8 mouse cellular contexts compared by ENCODE assay signal in the genomic region with DNA sequence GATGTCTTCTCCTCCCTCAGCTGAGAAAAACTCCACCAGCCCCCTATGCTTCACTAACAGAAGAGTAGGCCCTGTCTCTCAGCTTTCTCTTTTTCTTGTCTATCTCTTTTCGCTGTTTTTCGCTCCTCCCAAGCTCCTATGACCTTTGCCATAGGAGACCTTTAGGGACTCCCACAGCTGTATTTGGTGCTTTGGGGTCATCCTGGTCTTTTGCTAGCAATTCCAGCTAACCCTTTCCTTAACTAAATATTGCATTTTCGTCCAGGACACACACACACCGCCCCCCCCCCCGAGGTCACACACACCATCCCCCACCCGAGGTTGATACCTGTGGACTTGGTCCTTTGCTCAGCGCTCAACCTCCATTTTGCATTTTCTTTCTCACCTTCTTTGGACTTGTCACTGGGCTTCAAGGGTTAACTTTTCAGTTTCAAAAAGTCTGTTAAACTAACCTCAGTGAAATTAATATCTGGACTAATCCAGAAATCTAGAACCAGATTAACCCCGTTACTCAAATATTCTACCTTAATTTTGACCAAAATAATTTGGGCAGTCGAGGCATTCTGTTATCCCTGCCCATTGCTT. TPM values are rescaled to one million over a fixed set of nuclear protein-coding genes. Genes with fewer than 3 reads are reported as not detected.
DNase-seq lines count a peak whose midpoint lies in the region; ATAC-seq and TF ChIP-seq lines count a peak whose summit lies in the region.

No protein-coding gene starts in this region.

- H3K4me2 ChIP-seq in lung, embryonic 14.5 days, result peak overlapping the region; percentile 84
- H3K4me2 ChIP-seq in embryonic facial prominence, embryonic 15.5 days (replicated peaks), result peak overlapping the region; percentile 67
- peak overlapping the region; percentile 75 for H3K4me2 ChIP-seq in intestine, postnatal 0 days (replicated peaks; ENCODE audit: low read depth)
- H3K4me2 ChIP-seq in neural tube, embryonic 14.5 days (ENCODE audit: low read depth, low read length), result peak overlapping the region; percentile 69

- H3K9ac ChIP-seq in lung, embryonic 14.5 days, result peak overlapping the region; percentile 91
- H3K9ac ChIP-seq in embryonic facial prominence, embryonic 15.5 days, result peak overlapping the region; percentile 93
- peak overlapping the region; percentile 86 for H3K9ac ChIP-seq in intestine, postnatal 0 days (ENCODE audit: low read depth, low read length)
- peak overlapping the region; percentile 94 for H3K9ac ChIP-seq in neural tube, embryonic 14.5 days (replicated peaks; ENCODE audit: low read depth, low read length)

- intact Hi-C loops in gastrocnemius, postnatal 14 days (cut with DNase I; ENCODE audit: low total_unique reads), result no loop called here

- peak overlapping the region; percentile 93 for H3K4me3 ChIP-seq in lung, embryonic 14.5 days (ENCODE audit: low read depth, low read length)
- peak overlapping the region; percentile 93 for H3K4me3 ChIP-seq in embryonic facial prominence, embryonic 15.5 days (replicated peaks)
- H3K4me3 ChIP-seq in intestine, postnatal 0 days (ENCODE audit: low read depth, low read length), result peak overlapping the region; percentile 89
- peak overlapping the region; percentile 75 for H3K4me3 ChIP-seq in neural tube, embryonic 14.5 days (ENCODE audit: low read depth, low read length)

- no peak for ATAC-seq in lung, embryonic 14.5 days (ENCODE audit: insufficient read depth)
- no peak for ATAC-seq in embryonic facial prominence, embryonic 15.5 days (ENCODE audit: insufficient number of reproducible peaks, low FRiP score, low TSS enrichment, low read depth)
- no peak for ATAC-seq in intestine, postnatal 0 days
- no peak; the same call in 1 of the 2 replicates for ATAC-seq in neural tube, embryonic 14.5 days (ENCODE audit: low read depth)

- 22% methylated on average over 9 of the region's 9 CpGs for WGBS in lung, embryonic 14.5 days
- WGBS in embryonic facial prominence, embryonic 15.5 days, result 26% methylated on average over 9 of the region's 9 CpGs
- 20% methylated on average over 9 of the region's 9 CpGs for WGBS in intestine, postnatal 0 days
- 44% methylated on average over 9 of the region's 9 CpGs for WGBS in neural tube, embryonic 14.5 days

- peaks cover 63% of the 10 kb centered on the region for H3K36me3 ChIP-seq in lung, embryonic 14.5 days (ENCODE audit: insufficient read depth)
- H3K36me3 ChIP-seq in embryonic facial prominence, embryonic 15.5 days, result peaks cover 58% of the 10 kb centered on the region
- peaks cover 48% of the 10 kb centered on the region for H3K36me3 ChIP-seq in intestine, postnatal 0 days (ENCODE audit: control insufficient read depth, insufficient read depth)
- H3K36me3 ChIP-seq in neural tube, embryonic 14.5 days (ENCODE audit: control insufficient read depth, insufficient read depth, low read length), result peaks cover 49% of the 10 kb centered on the region

- DNase-seq in lung, embryonic 14.5 days, result no peak
- no peak for DNase-seq in lung, postnatal 14 days
- no peak for DNase-seq in gastrocnemius, postnatal 14 days
- no peak for DNase-seq in urinary bladder, postnatal 10 days (ENCODE audit: low spot score)
- DNase-seq in cerebellum, adult 8-10 months, result no peak

- no peak for TF ChIP-seq CTCF in lung, embryonic 14.5 days (IDR thresholded peaks at IDR 0.05; ENCODE audit: low read depth)
- TF ChIP-seq CTCF in intestine, postnatal 0 days (IDR thresholded peaks at IDR 0.05; ENCODE audit: low read depth), result no peak

- no peak overlapping the region for H3K27ac ChIP-seq in lung, embryonic 14.5 days (ENCODE audit: low read depth)
- peak overlapping the region; percentile 88 for H3K27ac ChIP-seq in embryonic facial prominence, embryonic 15.5 days (replicated peaks)
- H3K27ac ChIP-seq in intestine, postnatal 0 days (ENCODE audit: low read depth, low read length), result peak overlapping the region; percentile 90
- peak overlapping the region; percentile 85; the same call in 1 of the 2 replicates for H3K27ac ChIP-seq in neural tube, embryonic 14.5 days (ENCODE audit: low read depth, low read length)

- H3K9me3 ChIP-seq in lung, embryonic 14.5 days (ENCODE audit: low read depth, low read length), result no peaks in the 10 kb centered on the region
- no peaks in the 10 kb centered on the region for H3K9me3 ChIP-seq in embryonic facial prominence, embryonic 15.5 days (replicated peaks)
- H3K9me3 ChIP-seq in intestine, postnatal 0 days (ENCODE audit: control insufficient read depth), result no peaks in the 10 kb centered on the region
- no peaks in the 10 kb centered on the region for H3K9me3 ChIP-seq in neural tube, embryonic 14.5 days (ENCODE audit: control insufficient read depth, low read length)

- H3K27me3 ChIP-seq in lung, embryonic 14.5 days (ENCODE audit: insufficient read depth, low read length), result no peaks in the 10 kb centered on the region
- no peaks in the 10 kb centered on the region for H3K27me3 ChIP-seq in embryonic facial prominence, embryonic 15.5 days
- no peaks in the 10 kb centered on the region for H3K27me3 ChIP-seq in intestine, postnatal 0 days (replicated peaks; ENCODE audit: control insufficient read depth, insufficient read depth, low read length)
- H3K27me3 ChIP-seq in neural tube, embryonic 14.5 days (ENCODE audit: control insufficient read depth, insufficient read depth, low read length), result no peaks in the 10 kb centered on the region

- H3K4me1 ChIP-seq in lung, embryonic 14.5 days (ENCODE audit: insufficient read depth), result 0 out of 2 replicates have a peak, but pooled peaks cover 7% of the 10 kb centered on the region
- peaks cover 24% of the 10 kb centered on the region for H3K4me1 ChIP-seq in embryonic facial prominence, embryonic 15.5 days
- H3K4me1 ChIP-seq in intestine, postnatal 0 days (replicated peaks; ENCODE audit: control insufficient read depth, insufficient read depth, low read length), result peaks cover 4% of the 10 kb centered on the region; the same call in 1 of the 2 replicates
- peaks cover 26% of the 10 kb centered on the region for H3K4me1 ChIP-seq in neural tube, embryonic 14.5 days (ENCODE audit: control insufficient read depth, insufficient read depth, low read length)

RNA-seq across cellular contexts. Expression of a gene that starts 0.9 kb away (rescaled TPM):
- 641 and 646 TPM in 2 replicates for polyA plus RNA-seq in lung, embryonic 14.5 days (2014; fragmentation: Nextera tagmentation; extraction: Ambion mirVana)
- polyA plus RNA-seq in embryonic facial prominence, embryonic 15.5 days (2015; fragmentation: Nextera tagmentation; extraction: Ambion mirVana), result 562 and 584 TPM in 2 replicates
- polyA plus RNA-seq in intestine, postnatal 0 days (2015; fragmentation: Nextera tagmentation; extraction: Ambion mirVana), result 411 and 423 TPM in 2 replicates
- polyA plus RNA-seq in neural tube, embryonic 14.5 days (2014; fragmentation: Nextera tagmentation; extraction: Ambion mirVana), result 1,186 and 1,271 TPM in 2 replicates
- total RNA-seq in gastrocnemius, postnatal 14 days (2021), result 100 to 1,000 TPM; 127 to 134 TPM

RNA-seq across cellular contexts. Expression of a gene that starts 12.2 kb away (rescaled TPM):
- polyA plus RNA-seq in lung, embryonic 14.5 days (2014; fragmentation: Nextera tagmentation; extraction: Ambion mirVana), result 51.1 and 53.9 TPM in 2 replicates
- 65.0 and 70.2 TPM in 2 replicates for polyA plus RNA-seq in embryonic facial prominence, embryonic 15.5 days (2015; fragmentation: Nextera tagmentation; extraction: Ambion mirVana)
- 47.0 and 64.3 TPM in 2 replicates for polyA plus RNA-seq in intestine, postnatal 0 days (2015; fragmentation: Nextera tagmentation; extraction: Ambion mirVana)
- 72.6 and 82.2 TPM in 2 replicates for polyA plus RNA-seq in neural tube, embryonic 14.5 days (2014; fragmentation: Nextera tagmentation; extraction: Ambion mirVana)
- 10 to 100 TPM; 47.1 to 53.6 TPM for total RNA-seq in gastrocnemius, postnatal 14 days (2021)

RNA-seq across cellular contexts. Expression of a gene that starts 19.4 kb away (rescaled TPM):
- 24.6 and 25.2 TPM in 2 replicates for polyA plus RNA-seq in lung, embryonic 14.5 days (2014; fragmentation: Nextera tagmentation; extraction: Ambion mirVana)
- polyA plus RNA-seq in embryonic facial prominence, embryonic 15.5 days (2015; fragmentation: Nextera tagmentation; extraction: Ambion mirVana), result 26.0 and 31.0 TPM in 2 replicates
- polyA plus RNA-seq in intestine, postnatal 0 days (2015; fragmentation: Nextera tagmentation; extraction: Ambion mirVana), result 11.5 and 13.7 TPM in 2 replicates
- 39.7 and 40.6 TPM in 2 replicates for polyA plus RNA-seq in neural tube, embryonic 14.5 days (2014; fragmentation: Nextera tagmentation; extraction: Ambion mirVana)
- total RNA-seq in gastrocnemius, postnatal 14 days (2021), result 10 to 100 TPM; 28.2 to 31.0 TPM

RNA-seq across cellular contexts. Expression of a gene that starts 37.6 kb away (rescaled TPM):
- 111 and 112 TPM in 2 replicates for polyA plus RNA-seq in lung, embryonic 14.5 days (2014; fragmentation: Nextera tagmentation; extraction: Ambion mirVana)
- 92.9 and 95.2 TPM in 2 replicates for polyA plus RNA-seq in embryonic facial prominence, embryonic 15.5 days (2015; fragmentation: Nextera tagmentation; extraction: Ambion mirVana)
- polyA plus RNA-seq in intestine, postnatal 0 days (2015; fragmentation: Nextera tagmentation; extraction: Ambion mirVana), result 37.2 and 37.8 TPM in 2 replicates
- polyA plus RNA-seq in neural tube, embryonic 14.5 days (2014; fragmentation: Nextera tagmentation; extraction: Ambion mirVana), result 84.9 and 108 TPM in 2 replicates
- 10 to 100 TPM; 43.0 to 44.9 TPM for total RNA-seq in gastrocnemius, postnatal 14 days (2021)

RNA-seq across cellular contexts. Expression of a gene that starts 53.1 kb away (rescaled TPM):
- polyA plus RNA-seq in lung, embryonic 14.5 days (2014; fragmentation: Nextera tagmentation; extraction: Ambion mirVana), result 0.53 and 0.89 TPM in 2 replicates
- 2.4 and 4.9 TPM in 2 replicates for polyA plus RNA-seq in embryonic facial prominence, embryonic 15.5 days (2015; fragmentation: Nextera tagmentation; extraction: Ambion mirVana)
- polyA plus RNA-seq in intestine, postnatal 0 days (2015; fragmentation: Nextera tagmentation; extraction: Ambion mirVana), result 1.7 and 2.0 TPM in 2 replicates
- polyA plus RNA-seq in neural tube, embryonic 14.5 days (2014; fragmentation: Nextera tagmentation; extraction: Ambion mirVana), result 27.1 and 40.4 TPM in 2 replicates
- total RNA-seq in gastrocnemius, postnatal 14 days (2021), result under 1 TPM; 0.10 to 0.16 TPM
